Mouse (Mus musculus) left cerebral cortex, postnatal 14 days (tissue): Measurements from ENCODE around the gene Dpy30. TPM values are rescaled to one million over a fixed set of nuclear protein-coding genes. Genes with fewer than 3 reads are reported as not detected.

Experiments
- DNase-seq, 2 experiments: peaks; one replicate each; pipeline ENCODE4 v3.0.0; 2021 to 2022; ENCODE audit warnings: low spot score in 2 of 2, mixed read lengths in 1 of 2
- intact Hi-C: fragments of 180-260 bp; cut with DNase I; formaldehyde crosslinking; loops from one replicate; pipeline ENCODE4 v1.15.1; 2025
- total RNA-seq, 2 experiments: library from RNA; stranded (reverse); gene quantifications; 2 replicates each; pipeline ENCODE4 v1.2.3; 2021

The Dpy30 gene
- total RNA-seq, 2 experiments from 2014 or later, result 50.0 to 57.8 TPM

GRCm38 (mm10) chr17:74296076-74296823 lies 27.5 kb downstream of the Dpy30 start:
- peak in 1 of 2 experiments; percentile 23 for DNase-seq
- intact Hi-C loops, result loop anchor here (10.0 kb wide), 1 partner anchor 271 kb away; no protein-coding TSS in a partner anchor

- peak; percentile 85 to 88 for DNase-seq
Observed at GRCm38 (mm10) chr17:74295026-74295970, 28.4 kb downstream of the Dpy30 start, which contains the start of gene Memo1. Gene Memo1, minus strand, starts transcription at chr17:74295521.

GRCm38 (mm10) chr17:74294426-74295025 lies 29.2 kb downstream of the Dpy30 start:
- intact Hi-C loops, result loop anchor here (10.0 kb wide), 1 partner anchor 270 kb away; no protein-coding TSS in a partner anchor
- peak; percentile 52 to 71 for DNase-seq

More at GRCm38 (mm10) chr17:74295026-74295970, 28.4 kb downstream of the Dpy30 start, which contains the start of gene Memo1:
- intact Hi-C loops, result loop anchor here (10.0 kb wide), 1 partner anchor 270 kb away; no protein-coding TSS in a partner anchor

DNA sequence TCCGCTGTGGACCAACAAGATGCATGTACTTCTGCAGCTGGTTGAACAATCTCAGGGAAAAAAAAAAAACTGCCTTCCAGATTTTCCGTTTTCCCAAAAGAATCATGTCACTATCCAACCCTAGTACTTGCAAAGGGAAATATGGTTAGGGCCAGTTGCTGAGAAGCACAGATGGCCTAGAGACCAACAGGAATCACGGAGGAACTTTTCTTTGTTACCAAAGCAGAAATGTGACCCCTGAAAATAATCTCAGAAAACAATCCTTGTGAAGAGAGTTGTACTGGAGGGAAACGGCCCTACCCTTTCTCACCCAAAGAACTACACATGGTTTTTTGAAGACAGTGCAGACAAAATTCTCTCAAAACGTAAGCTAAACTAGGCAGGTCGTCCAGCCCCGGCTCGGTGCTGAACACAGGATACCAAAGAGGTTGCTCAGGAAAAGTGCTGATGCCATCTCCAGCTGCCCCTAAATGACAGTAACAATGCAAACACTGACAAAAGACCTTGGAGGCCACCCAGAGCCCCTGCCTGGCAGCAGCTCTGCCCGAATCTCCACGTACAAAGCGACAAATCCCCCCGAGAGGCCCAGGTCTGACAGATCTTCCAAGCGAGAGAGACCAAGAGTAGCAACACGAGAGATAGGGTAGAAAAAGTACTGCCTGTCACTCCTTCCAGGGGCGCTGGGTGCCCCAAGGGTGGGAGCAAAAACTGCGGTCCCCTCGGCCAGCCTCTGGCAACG lies 29.9 kb downstream of the Dpy30 start:
- intact Hi-C loops, result loop anchor here (10.0 kb wide), 1 partner anchor 269 kb away; no protein-coding TSS in a partner anchor
- DNase-seq, result peak; percentile 18 to 25

- intact Hi-C loops, result loop anchor here (10.0 kb wide), 1 partner anchor 267 kb away; no protein-coding TSS in a partner anchor
- DNase-seq, result no peak
Observed at GRCm38 (mm10) chr17:74291640-74292361, 31.9 kb downstream of the Dpy30 start.

DNA sequence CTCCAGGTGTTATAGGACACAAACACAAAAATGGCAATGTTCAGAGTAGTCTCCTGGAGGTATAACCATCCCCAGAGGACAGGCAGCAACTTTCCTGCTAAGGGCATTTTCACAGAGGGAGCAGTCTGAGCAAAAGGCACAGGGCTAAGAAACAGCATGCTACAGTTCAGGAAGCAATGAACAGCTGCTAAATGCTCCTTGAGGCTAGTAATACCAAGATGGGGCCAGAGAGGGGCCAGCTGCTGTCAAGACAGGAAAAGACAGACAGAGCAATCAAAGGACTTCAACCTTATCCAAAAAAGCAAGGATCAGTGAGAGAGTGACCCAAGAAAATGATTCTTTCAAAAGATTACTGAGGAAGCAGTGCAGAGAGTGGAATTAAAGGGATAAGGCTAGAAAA lies 32.9 kb downstream of the Dpy30 start:
- intact Hi-C loops, result loop anchor here (10.0 kb wide), 1 partner anchor 266 kb away; no protein-coding TSS in a partner anchor

GRCm38 (mm10) chr17:74290198-74290597 lies 33.5 kb downstream of the Dpy30 start:
- DNase-seq, result no peak
- intact Hi-C loops, result loop anchor here (10.0 kb wide), 1 partner anchor 265 kb away; no protein-coding TSS in a partner anchor

More for the DNA sequence above, 32.9 kb downstream of the Dpy30 start:
- no peak for DNase-seq

GRCm38 (mm10) chr17:74288626-74289025 lies 35.1 kb downstream of the Dpy30 start:
- no peak for DNase-seq
- intact Hi-C loops, result no loop called here

GRCm38 (mm10) chr17:74286140-74286730 lies 37.5 kb downstream of the Dpy30 start:
- no peak for DNase-seq
- intact Hi-C loops, result no loop called here

DNA sequence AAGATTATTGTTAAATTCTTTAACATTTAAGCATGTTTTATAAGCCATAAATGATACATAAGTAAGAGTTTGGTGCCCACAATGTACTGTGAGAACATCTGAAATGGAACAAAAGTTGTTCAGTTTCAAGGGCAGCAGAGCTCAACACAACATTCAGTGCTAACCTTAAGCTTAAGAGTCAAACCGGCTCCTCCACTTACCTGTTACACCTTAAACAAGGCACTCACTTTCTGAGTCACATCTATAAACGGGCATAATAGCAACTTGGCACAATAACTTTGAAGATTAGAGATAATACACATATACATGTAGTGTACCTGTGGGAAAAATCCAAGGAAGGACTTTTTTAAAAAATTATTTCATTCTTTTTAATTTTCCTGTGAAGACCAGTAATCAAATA lies 38.0 kb downstream of the Dpy30 start:
- DNase-seq, result no peak
- intact Hi-C loops, result no loop called here

DNA sequence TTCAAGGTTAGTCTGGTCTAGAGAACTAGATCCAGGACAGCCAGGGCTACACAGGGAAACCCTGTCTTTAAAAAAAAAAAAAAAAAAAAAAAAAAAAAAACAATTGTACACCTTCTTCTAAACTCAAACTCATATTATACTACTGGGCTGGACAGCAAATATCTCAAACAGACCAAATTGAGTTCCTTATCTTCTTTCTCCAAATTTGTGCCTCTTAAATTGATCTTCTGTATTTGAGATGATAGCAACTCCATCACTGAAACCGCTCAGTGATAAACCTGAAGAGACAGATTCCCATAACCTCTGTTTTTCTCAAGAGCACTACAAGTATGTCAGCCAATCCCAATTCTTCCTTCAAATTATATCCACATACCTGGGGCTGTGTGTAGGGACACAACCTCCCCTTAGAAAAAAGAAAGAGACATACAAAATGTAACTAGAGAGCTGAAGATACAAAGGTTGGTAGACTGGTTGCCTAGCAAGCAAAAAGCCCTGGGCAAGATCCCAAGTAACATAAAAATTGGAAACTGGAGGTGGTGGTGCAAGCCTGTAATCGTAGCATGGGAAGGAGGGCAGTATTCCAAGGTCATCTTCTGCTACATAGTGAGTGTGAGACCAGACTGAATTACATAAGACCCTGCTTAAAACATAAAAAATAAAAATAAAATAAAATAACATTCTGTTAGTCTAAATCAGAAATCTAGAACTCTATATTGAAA lies 39.2 kb downstream of the Dpy30 start:
- peak in 1 of 2 experiments; percentile 31 for DNase-seq
- intact Hi-C loops, result no loop called here

DNA sequence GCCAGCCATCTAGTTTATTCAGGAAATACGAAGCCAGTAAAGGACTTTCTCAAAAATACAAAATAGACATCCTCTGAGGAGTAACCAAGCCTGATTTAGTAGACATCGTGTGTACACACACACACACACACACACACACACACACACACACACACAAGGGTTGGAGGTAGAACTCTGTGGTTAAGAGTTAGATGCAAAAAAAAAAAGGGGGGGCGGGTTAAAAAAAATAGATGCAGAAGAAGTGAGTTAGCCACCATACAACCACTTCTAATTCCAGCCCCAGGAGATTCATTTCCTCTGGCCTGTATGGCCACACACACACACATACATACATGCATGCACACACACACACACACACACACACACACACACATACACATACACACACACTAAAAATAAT lies 41.7 kb downstream of the Dpy30 start:
- intact Hi-C loops, result no loop called here
- no peak for DNase-seq

- intact Hi-C loops, result no loop called here
Observed at GRCm38 (mm10) chr17:74278966-74279869, 44.5 kb downstream of the Dpy30 start.

DNA sequence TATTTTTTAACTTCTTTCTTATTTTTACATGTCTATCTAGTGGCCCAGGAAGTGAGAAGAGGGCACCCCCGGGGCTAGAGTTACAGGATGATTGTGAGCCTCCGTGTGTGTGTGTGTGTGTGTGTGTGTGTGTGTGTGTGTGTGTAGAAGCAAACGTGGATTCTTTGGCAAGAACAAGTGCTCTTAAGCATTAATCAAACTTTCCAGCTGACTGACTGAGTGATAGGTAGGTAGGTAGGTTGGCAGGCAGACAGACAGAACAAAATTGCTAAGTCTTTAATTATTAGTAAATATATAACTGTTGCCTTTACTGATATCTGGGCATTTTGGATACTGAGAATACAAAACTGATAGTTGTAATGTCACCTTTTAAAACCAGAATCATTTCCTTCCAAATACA lies 49.3 kb downstream of the Dpy30 start:
- DNase-seq, result no peak
- intact Hi-C loops, result no loop called here

More at GRCm38 (mm10) chr17:74278966-74279869, 44.5 kb downstream of the Dpy30 start:
- DNase-seq, result no peak

DNA sequence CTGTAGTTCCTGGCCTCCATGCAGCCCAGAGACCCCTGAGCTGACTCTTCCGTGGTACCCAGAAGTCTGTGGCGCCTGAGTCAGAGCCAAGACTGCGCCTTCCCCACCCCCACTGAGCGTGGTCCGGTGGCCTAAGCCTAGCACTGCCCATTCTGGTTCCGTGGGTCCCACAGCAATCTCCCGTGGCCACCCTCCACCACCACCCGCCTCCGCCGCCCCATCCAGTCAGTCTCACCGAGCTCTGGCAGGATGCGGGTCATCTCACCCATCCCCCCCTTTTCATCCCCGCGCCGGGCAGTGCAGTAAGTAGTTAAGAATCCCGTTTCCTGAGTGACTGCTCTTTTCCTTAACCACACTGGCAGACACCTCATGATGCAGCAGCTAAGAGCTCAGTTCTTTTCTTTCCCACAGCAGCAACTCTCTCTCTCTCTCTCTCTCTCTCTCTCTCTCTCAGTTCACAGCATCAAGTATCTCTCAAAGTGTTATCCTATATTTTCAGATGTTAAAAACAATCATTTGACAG lies 51.0 kb downstream of the Dpy30 start:
- intact Hi-C loops, result no loop called here
- DNase-seq, result no peak
